Mouse (Mus musculus) layer of hippocampus, adult 9-11 months (tissue): Measurements from ENCODE around the gene Ldhal6b.

Experiments used
- DNase-seq: peaks from one replicate; pipeline ENCODE4 v3.0.0; 2022

Ldhal6b gene

DNA sequence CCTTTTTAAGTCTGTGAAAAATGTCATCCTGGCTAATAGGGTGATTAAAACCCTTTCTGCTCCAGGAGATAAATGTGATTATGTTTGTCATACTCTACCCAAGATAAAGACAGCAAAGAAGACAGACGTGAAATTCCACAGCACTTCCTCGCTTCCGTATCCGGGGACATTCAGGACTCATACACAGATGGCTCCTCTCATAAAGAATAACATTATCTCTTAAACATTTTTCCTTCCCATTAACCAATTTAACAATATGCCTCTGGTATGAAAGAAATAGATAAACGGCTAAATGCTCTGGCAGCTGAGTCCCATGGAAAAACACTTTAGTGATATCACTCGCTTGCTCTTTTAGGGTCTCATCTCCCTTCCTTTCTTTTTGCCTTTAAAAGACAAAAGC, 11.5 kb downstream of the Ldhal6b start:
- DNase-seq: no peak

DNA sequence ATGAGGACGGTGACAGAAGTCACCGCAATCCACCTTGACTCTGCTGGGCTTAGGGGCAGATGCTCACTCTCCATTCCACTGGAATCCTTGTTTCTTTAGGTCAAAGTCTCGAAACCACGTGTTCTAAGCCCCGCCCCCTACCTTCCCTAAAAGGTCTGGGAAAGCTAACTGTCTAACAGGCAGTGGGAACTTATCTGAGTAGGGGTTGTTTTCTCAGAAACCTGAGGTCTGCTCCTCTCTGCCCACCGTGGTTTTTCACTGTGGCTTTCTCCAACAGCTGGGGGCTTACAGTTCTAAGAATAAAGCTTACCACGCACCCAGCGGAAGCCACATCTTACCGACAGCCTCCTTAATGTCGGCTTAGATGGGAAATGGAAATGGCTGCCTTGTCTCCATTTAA, 12.0 kb downstream of the Ldhal6b start:
- DNase-seq: no peak

DNA sequence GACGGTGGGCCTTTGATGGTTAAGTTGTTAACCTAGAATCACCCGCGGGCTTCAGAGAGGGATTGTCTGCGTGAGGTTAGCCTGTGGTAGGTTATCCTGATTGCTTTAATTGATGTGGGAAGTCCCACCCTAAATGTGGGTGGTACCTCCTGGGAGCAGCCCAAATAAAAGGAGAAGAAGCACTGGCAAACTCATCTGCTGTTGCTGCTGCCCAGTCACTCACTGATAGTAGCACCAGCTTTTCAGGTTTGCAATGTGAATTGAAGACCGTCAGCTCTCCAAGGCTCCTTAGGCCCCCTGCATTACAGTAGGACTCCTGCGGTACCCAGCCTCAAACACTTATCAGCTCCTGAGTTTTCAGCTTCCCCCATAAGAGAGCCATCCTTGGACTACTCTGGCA, 14.7 kb downstream of the Ldhal6b start:
- no peak for DNase-seq

DNA sequence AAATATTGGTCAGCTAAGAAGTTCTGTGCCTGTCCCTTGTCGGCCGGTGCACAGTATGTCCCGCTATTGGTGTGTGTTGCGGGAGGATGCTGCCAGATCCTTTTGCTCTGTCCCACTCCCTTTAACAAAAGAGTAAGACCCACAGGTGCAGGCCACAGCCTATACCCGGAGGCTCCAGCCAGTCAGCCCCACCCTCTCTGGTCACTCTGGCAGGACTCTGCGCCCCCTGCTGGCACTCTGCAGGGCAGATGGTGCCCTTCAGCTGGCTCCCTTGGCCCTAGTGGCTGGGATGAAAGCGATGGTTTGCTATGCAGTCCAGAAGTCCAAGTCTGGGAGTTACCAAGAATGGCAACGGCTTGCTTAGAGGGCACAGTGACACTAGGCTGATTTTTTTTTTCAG, 15.9 kb downstream of the Ldhal6b start:
- peak; percentile 72 for DNase-seq

DNA sequence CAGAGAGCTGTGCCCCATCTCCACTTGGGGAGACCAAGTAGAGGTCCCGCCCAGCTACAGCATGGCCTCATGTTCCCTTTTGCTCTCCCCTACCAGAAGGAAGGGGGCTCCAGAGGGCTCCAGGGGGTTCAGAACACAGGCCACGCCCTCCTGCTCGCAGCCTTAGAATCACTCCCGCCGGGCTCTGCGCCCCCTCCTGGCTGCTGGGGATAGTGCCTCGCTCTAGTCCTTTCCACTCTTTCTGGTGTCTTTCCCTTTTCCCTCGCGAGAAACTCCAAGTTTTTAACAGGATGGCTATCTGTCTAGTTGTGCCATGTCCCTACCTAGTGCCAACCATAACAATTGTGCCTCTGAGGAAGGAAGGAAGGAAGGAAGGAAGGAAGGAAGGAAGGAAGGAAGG, 16.5 kb downstream of the Ldhal6b start:
- DNase-seq: no peak

DNA sequence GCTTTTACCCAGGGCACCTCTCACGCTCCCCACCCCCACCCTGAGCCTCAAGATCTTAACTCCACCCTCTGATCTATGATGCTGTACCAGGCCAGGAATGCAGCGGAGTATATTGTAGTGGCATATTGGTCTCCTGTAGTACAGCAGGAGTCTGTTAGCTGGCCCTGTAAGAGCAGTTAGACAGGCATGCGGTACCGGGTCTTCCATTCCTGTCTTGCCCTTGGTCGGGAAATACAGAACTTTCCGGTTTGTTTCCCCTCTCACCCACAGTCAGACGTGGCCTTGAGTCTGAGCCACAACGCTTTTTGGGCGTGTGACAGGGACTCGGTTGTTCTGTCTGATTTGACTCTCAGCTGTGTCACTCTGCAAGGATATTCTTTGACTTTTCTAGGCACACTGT, 17.3 kb downstream of the Ldhal6b start:
- DNase-seq: no peak

DNA sequence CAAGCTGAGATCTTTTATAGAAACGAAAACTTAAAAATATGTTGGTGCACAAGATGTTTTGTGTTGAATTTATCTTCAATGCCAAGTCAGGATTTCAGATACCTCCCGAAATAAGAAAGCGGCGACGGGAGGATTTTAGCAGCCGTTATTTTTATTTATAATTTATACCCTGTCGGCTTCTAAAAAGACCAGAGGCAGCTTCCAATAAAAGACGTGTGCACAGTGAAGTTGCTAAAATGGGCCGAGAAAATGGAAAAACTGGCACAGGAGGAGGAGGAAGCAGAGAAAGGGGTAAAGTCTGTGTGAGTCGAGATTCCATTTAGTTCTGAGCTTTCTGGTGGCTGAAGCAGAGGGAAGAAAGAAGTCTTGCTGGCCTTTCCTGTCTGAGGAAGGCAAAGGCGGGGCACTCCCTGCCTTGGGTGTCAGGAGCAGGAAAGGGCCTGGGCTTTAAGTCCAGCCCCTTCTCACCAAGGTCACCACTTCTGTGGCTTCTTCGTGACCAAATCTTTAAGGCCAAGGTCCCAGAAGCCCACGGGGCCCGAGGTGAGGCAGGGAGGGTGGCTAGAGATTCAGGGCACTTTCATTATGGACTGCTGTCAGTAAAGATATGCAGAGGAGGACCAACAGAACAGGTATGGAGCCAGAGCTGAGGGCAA, 18.0 kb downstream of the Ldhal6b start:
- no peak for DNase-seq

DNA sequence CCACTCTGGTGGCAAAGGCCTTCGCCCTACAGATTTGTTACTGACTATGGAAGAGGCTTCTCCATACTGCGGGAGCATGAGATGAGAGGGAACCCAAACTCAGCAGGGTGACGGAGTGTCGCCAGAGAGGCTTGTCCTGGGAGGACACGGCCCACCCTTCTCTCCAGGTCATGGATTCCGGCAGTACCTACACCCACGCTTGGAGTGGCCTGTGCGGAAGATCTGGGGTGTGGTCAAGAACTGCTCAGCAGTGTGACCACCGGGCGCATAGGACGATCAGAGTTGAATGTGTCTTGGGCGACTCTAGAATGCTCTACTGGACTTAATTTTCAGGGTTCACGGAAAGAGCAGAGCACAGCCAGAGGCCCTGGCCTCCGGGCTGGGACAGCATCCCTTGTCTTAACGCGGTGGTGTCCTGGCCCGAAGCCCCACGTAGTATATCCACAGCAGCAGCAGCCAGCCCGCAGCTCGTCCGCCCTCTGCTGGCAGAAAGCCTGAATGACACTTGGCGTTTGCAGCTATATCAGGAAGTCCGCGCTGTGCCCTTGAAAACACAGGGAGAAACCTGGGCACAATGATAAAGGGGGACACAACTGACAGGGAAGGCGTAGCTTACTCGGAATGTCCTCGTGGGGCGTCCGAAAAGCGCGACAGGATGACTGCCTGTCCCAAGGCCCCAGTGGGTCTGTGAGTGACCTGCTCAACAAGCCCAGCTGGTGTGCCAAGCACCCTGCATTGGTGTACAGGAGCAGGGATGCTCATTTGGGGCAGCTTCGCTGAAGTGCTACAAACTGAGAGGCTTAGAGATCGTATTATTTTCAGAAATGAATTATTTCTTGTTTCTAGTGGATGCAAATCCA, 21.2 kb downstream of the Ldhal6b start:
- peak; percentile 83 for DNase-seq

DNA sequence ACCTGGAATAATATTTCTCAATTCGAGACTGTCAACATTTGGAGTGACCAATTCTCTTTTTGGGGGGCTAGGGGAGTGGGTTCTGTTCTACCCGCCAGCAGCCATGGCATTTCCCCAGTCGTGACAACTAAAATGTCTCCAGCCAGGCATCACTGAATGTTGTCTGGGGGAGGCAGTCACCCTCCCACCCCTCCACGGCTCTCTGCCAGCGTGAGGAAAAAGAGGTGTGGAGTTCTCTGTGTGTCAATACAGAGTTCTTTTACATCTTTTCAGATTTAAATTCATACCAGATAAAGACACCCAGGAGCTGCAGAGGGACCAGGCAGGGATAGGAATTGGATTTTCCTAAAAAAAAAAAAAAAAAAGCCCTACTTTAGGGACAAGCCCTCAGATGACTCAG, 22.4 kb downstream of the Ldhal6b start:
- DNase-seq: no peak

DNA sequence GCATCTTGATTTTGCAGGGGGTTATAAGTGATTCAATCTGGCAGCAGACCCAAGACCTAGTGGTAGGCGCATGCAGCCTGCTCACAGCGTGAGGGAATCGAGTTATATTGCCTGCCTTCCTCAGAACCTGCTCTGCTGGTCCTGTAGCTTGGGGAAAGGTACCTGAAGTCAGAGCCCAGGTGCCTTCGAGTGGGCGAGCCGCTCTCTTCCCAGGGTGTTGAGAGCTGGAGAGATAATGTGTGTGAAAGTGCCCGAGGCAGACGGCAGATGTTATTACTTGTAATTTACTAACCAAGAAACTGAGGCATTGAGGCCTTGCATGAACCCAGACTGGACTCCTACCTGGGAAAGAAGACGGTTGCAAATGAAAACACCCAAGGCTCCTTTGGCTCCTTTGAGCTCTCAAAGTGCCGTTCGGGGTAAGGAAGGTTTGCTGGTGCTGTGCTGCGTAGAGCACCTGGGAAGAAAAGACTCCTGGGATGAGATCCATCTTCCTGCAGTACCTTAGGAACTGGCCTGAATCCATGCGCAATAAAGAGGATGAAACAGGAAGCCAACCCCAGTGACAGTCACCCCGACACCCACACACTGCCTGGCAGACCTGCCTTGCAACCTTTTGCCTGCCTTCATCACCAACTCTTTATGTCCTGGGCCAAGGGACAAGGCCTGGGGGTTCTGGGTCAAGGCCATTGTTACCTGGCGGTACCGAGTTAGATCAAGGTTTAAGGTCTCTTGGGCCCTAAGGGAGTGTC, 22.9 kb downstream of the Ldhal6b start:
- no peak for DNase-seq

DNA sequence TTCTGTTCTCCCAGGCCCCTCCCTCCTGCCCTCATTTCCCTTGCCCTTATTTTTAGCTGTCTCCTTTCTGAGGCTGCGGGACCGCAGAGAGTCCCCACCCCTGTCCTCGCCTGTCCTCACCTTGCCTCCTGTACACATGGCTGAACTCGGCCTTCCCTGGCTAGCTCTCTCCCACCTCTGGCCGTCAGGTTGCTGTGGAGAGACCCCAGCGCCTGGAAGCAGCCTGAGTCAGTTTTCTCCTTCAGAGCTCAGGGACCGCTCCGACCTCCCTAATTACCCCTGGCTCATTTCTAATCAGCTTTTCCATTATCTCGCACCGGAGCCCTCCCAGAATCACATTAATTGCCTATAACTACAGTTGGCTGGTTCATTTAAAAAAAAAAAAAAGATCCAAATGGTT, 27.9 kb downstream of the Ldhal6b start:
- no peak for DNase-seq

DNA sequence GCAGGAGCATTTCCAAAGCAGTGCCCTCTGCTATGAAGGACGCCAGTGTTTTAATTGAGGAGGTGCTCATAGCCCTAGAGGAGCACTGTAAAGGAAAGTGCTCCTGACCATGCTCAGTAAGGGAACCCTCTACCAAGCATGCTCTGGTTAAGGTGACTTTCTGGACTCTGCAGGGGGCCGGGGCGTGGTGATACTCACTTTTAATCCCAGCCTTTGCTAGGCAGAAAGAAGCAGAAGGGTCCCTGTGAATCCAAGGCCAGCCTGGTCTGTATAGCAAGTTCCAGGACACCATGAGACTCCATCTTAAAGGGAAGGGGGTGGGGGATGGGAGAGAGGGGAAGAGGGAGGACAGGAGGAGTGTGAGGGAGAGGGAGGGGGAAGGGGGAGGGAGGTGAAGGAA, 30.2 kb downstream of the Ldhal6b start:
- DNase-seq: no peak

DNA sequence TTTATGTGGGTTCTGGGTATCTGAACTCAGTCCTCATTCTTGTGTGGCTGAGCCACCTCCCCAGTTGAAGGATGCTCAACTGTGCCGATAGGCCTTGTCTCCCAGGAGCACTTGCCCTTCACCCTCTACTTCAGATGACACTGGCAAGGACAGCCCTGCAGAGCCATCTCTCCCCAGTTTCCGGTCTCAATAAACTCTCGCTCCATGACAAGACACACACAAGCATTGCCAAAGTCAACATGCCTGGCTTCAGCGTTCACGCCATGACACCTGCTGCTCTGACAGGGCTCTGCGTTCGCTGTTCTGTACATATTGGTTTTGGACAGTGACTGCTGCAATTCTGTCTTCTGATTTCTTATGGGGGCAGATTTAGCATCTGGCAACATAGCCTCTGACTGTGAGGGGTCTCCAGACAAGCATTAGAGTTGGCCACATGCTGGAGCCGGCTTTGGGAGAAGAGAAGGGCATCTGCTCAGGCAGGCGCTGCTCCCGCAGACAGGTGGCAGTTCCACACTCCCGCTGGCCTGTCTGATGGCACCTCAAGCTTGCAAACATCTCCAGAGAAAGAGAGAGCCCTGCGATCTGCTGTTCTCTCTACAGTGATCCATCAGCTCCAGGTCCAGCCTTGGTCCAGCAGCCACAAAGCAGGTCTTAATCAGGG, 31.6 kb downstream of the Ldhal6b start:
- DNase-seq: no peak

DNA sequence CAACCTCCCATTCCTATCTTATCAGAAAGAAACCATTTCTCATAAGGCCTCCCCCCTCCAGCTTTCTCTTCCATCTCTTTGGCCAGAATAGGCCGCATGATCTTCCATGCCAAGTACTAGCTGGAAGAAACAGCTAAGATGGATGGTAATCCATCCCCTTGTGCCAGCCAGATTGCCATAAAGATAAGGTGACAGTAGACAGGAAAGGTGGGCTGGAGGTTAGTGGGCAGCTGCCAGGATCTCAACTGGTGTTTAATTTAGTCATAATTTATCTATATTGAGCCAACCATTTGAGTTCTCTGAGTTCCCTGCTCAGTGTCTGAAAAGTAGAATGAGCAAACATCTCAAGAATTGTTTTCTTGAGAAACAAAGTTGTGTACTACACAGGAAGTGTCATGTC, 32.9 kb downstream of the Ldhal6b start:
- DNase-seq: no peak

DNA sequence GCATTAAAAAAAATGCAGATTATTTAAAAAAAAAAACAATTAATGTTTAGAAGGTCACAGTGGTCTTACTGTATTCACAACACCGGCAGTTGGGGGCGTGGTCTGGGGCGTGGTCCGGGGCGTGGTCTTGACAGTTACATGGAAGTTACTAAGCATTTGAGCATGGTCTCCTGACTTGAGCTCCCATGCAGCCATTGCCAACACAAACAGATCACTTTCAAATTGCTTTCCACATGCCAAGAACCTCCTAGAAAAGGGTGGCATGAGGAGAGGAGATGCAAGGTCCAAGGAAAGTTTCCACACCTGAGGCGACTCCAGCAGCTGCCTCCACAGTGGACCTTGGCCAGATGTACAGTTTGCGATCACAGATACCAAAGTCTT, 40.6 kb downstream of the Ldhal6b start:
- no peak for DNase-seq

DNA sequence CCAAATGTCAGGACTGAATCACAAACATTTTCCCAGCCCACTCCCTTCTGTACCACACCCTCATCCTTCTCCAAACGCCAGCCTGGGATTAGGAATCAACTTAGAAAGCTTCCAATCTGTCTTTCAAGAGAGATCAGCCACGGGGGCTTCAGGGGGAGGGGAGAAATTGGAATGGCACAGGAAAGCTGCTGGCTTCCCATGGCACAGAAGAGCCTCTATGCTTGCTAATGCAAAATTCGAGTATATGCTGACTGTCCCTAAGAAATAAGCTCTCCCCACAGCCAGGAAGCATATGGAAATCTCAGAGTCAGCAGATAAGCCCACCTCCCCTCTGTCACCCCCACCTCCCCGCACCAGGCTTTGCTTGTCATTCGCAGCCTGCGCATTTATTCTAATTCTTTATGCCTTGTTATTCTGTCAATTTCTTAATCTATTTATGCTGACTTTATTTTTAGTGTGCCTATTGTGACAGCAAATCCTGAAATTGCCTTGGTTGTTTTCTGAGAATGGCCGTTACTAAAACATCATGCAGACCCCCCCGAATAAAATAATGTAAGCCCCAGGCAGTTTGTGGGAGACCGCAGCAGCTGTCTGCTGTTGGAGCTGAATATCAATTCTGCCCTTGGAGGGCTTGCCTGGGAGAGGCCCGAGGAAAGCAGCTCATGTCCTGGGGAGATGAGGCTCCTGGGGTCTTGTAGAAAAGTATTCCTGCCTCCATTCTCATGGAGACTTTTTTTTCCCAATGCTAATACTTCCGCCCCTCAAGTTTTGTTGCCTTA, 41.2 kb downstream of the Ldhal6b start:
- peak; percentile 70 for DNase-seq

DNA sequence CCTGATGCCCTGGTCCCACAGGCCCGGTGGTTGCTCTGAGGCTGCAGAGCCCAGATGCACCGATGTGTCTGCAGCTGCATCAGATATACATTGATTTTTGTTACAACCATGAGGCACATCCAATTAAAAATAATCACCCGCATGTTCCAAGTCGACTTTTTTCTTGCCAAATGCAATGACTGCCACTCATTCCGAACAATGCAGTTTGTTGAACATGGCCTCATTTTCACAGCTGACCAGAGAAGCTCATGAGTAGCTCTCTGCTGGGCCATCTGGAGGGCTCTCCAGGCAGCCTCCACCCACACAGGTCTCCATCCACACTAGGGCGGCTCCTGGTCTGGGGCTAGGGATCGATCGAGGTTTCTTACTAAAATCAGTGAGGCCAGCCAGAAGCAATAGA, 45.6 kb downstream of the Ldhal6b start:
- DNase-seq: no peak

DNA sequence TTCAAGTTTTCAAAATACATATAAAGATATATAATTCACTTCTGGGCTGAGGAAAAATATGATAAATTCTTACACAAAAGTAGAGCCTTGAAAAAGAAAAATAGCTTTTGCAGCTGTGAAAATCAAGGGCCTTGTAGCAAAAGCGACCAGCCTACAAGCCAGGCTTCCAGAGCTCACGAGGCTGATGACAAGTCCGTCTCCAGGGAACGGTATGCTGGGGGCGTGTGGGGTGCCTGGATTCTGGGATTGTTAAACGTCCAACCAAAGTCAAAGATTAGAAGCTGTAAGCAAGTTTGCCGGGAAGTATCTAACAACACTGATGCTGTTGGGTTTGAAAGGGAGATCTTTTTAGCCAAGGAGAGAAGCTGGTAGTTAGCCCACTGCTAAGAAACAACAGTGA, 47.0 kb downstream of the Ldhal6b start:
- DNase-seq: no peak

DNA sequence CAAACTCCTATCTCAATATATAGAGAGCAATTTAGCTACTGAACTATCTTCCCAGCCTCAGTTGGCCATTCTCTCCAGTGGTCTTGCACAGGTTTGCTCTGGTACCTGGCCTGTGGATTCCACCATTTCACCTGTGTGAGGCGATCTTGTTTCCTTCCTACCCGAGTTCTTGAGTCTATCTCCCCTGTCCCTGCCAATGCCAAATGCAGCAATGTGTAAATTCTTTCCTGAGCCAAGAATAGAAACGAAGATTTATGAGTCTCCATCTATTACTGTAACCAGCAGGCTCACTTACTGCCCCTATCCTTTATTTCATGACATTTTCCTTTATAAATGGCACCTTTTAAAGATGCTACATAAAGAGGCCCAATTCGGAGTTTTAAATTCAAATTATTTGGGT, 47.5 kb downstream of the Ldhal6b start:
- DNase-seq: no peak
